Mouse (Mus musculus): ENCODE measurements around the gene Myoz2. TPM values are rescaled to one million over a fixed set of nuclear protein-coding genes. Genes with fewer than 3 reads are reported as not detected.
A peak's percentile ranks its signal among the peaks of the same experiment; 100 is the strongest.

Myoz2 gene
- polyA plus RNA-seq, 1 experiment = 0.06 TPM

DNA sequence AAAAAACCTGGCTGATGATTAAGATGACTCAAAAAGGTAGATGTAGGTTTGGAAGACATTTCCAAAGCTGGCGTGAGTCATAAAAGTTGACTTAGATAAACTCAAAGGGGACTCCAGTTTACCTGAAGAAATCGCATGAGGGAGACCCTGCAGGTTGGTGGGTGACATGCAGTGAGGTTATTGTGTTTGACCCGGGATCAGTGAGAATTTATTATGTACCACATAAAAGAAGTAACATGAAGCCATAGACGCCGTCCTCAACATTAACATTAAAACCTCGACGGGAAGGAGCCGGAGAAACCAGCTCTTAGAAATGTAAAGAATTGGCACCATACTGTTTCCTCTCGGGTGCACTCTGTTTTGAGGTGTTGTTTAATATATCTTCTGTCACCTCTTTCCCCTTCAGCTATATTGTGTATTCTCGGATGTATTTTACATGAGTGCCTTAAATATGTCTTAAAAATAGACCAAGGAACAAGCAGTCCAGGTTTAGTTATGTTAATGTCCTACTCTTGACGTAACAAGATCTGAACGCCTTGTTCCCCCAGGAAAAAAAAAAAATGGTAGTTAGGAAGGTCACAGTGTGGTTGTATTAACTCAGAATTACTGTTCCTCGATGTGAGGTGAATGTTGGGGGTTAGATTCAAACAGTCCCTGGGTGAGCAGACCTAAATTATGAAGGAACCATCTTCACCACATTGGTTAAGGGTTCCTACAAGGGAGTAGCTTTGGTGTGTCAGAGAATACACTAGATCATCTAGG lies 49.5 kb downstream of the Myoz2 start:
- H3K36me3 ChIP-seq (ENCODE audit: control insufficient read depth, insufficient read depth) = no peaks in the 10 kb centered on the region
- H3K27me3 ChIP-seq (ENCODE audit: control insufficient read depth, insufficient read depth, insufficient read length) = no peaks in the 10 kb centered on the region
- peak overlapping the region; percentile 88 for H3ac ChIP-seq (ENCODE audit: control insufficient read depth, insufficient read length, low read depth)
- TF ChIP-seq USF1 (IDR thresholded peaks at IDR 0.05; ENCODE audit: low read depth) = no peak
- no peak for TF ChIP-seq MAX (IDR thresholded peaks at IDR 0.05)
- TF ChIP-seq CTCF (IDR thresholded peaks at IDR 0.05; ENCODE audit: control insufficient read depth, insufficient read depth, insufficient read length) = no peak
- no peak for TF ChIP-seq MYOD1 (IDR thresholded peaks at IDR 0.05; ENCODE audit: control insufficient read depth, insufficient read length, low read depth)
- TF ChIP-seq FOSL1 (IDR thresholded peaks at IDR 0.05; ENCODE audit: insufficient read depth, low read length, poor library complexity, severe bottlenecking) = no peak
- TF ChIP-seq MYOG (IDR thresholded peaks at IDR 0.05; ENCODE audit: control insufficient read depth, extremely low read depth, insufficient read length) = no peak
- no peak for TF ChIP-seq CEBPB (IDR thresholded peaks at IDR 0.05; ENCODE audit: low read depth)
- H3K79me3 ChIP-seq (ENCODE audit: low read depth) = no peaks in the 10 kb centered on the region
- H3K79me2 ChIP-seq (ENCODE audit: control insufficient read depth, insufficient read depth) = peaks cover 3% of the 10 kb centered on the region
- peak overlapping the region; percentile 72 for H3K4me3 ChIP-seq (ENCODE audit: insufficient read depth, poor library complexity, severe bottlenecking)

- peak within 1 kb of the TSS; percentile 72 for H3K4me3 ChIP-seq (ENCODE audit: insufficient read depth, poor library complexity, severe bottlenecking)
- no peak for TF ChIP-seq MYOG (IDR thresholded peaks at IDR 0.05; ENCODE audit: control insufficient read depth, extremely low read depth, insufficient read length)
- peak; percentile 61 for TF ChIP-seq MAX (IDR thresholded peaks at IDR 0.05)
- TF ChIP-seq USF1 (IDR thresholded peaks at IDR 0.05; ENCODE audit: low read depth) = no peak
- H3K79me2 ChIP-seq (ENCODE audit: control insufficient read depth, insufficient read depth) = peaks cover 3% of the 10 kb centered on the region
- no peaks in the 10 kb centered on the region for H3K27me3 ChIP-seq (ENCODE audit: control insufficient read depth, insufficient read depth, insufficient read length)
- H3K79me3 ChIP-seq (ENCODE audit: low read depth) = no peaks in the 10 kb centered on the region
- no peaks in the 10 kb centered on the region for H3K36me3 ChIP-seq (ENCODE audit: control insufficient read depth, insufficient read depth)
- peak within 1 kb of the TSS; percentile 88 for H3ac ChIP-seq (ENCODE audit: control insufficient read depth, insufficient read length, low read depth)
Observed at GRCm38 (mm10) chr3:122984249-122985182, 50.3 kb downstream of the Myoz2 start, which contains the start of gene Usp53. TSS of gene Usp53 (minus strand) at chr3:122984510.

DNA sequence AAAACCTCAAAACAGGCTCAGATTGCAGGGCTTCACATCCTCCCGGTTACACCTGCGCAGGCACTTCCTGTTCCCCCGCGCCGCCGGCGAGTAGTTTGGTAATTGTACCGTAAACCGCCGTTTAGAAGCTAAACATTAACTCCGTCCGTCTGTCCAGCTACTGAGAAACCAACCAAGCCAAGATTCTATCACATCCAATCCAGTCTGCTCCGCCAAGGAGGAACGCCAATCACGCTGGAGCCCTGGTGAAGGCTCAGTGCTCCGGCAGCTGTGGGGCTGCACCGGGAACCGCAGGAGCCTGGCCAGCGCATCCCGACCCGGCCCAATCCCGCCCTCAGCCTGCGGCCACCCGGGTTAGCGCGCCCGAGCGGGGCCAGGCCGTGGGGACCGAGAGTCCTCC lies 51.0 kb downstream of the Myoz2 start:
- Histone ChIP-seq H3K36me3 (ENCODE audit: control insufficient read depth, insufficient read depth) (peaks cover 4% of the 10 kb centered on the region), H3K4me3 (ENCODE audit: insufficient read depth, poor library complexity, severe bottlenecking) (peak overlapping the region; percentile 72), H3K79me3 (ENCODE audit: low read depth) (no peaks in the 10 kb centered on the region), H3ac (ENCODE audit: control insufficient read depth, insufficient read length, low read depth) (peak overlapping the region; percentile 68), H3K79me2 (ENCODE audit: control insufficient read depth, insufficient read depth) (peaks cover 3% of the 10 kb centered on the region), H3K27me3 (ENCODE audit: control insufficient read depth, insufficient read depth, insufficient read length) (no peaks in the 10 kb centered on the region)
- TF ChIP-seq FOSL1 (IDR thresholded peaks at IDR 0.05; ENCODE audit: insufficient read depth, low read length, poor library complexity, severe bottlenecking) = no peak
- TF ChIP-seq MYOD1 (IDR thresholded peaks at IDR 0.05; ENCODE audit: control insufficient read depth, insufficient read length, low read depth) = no peak
- TF ChIP-seq USF1 (IDR thresholded peaks at IDR 0.05; ENCODE audit: low read depth) = no peak
- TF ChIP-seq MAX (IDR thresholded peaks at IDR 0.05) = no peak
- no peak for TF ChIP-seq CTCF (IDR thresholded peaks at IDR 0.05; ENCODE audit: control insufficient read depth, insufficient read depth, insufficient read length)

GRCm38 (mm10) chr3:122975964-122976363 lies 58.9 kb downstream of the Myoz2 start:
- Histone ChIP-seq H3K79me3 (ENCODE audit: low read depth) (no peaks in the 10 kb centered on the region), H3K36me3 (ENCODE audit: control insufficient read depth, insufficient read depth) (peaks cover 11% of the 10 kb centered on the region), H3ac (ENCODE audit: control insufficient read depth, insufficient read length, low read depth) (no peak overlapping the region), H3K27me3 (ENCODE audit: control insufficient read depth, insufficient read depth, insufficient read length) (no peaks in the 10 kb centered on the region), H3K79me2 (ENCODE audit: control insufficient read depth, insufficient read depth) (no peaks in the 10 kb centered on the region), H3K4me3 (ENCODE audit: insufficient read depth, poor library complexity, severe bottlenecking) (no peak overlapping the region)
- TF ChIP-seq USF1 (IDR thresholded peaks at IDR 0.05; ENCODE audit: low read depth) (no peak), MYOD1 (IDR thresholded peaks at IDR 0.05; ENCODE audit: control insufficient read depth, insufficient read length, low read depth) (no peak), CEBPB (IDR thresholded peaks at IDR 0.05; ENCODE audit: low read depth) (no peak), MYOG (IDR thresholded peaks at IDR 0.05; ENCODE audit: control insufficient read depth, extremely low read depth, insufficient read length) (no peak), CTCF (IDR thresholded peaks at IDR 0.05; ENCODE audit: control insufficient read depth, insufficient read depth, insufficient read length) (no peak), FOSL1 (IDR thresholded peaks at IDR 0.05; ENCODE audit: insufficient read depth, low read length, poor library complexity, severe bottlenecking) (no peak), MAX (IDR thresholded peaks at IDR 0.05) (no peak)

- H3K36me3 ChIP-seq (ENCODE audit: control insufficient read depth, insufficient read depth) = peaks cover 11% of the 10 kb centered on the region
- TF ChIP-seq MYOD1 (IDR thresholded peaks at IDR 0.05; ENCODE audit: control insufficient read depth, insufficient read length, low read depth) (no peak), CEBPB (IDR thresholded peaks at IDR 0.05; ENCODE audit: low read depth) (no peak), MYOG (IDR thresholded peaks at IDR 0.05; ENCODE audit: control insufficient read depth, extremely low read depth, insufficient read length) (no peak), USF1 (IDR thresholded peaks at IDR 0.05; ENCODE audit: low read depth) (no peak), CTCF (IDR thresholded peaks at IDR 0.05; ENCODE audit: control insufficient read depth, insufficient read depth, insufficient read length) (no peak), FOSL1 (IDR thresholded peaks at IDR 0.05; ENCODE audit: insufficient read depth, low read length, poor library complexity, severe bottlenecking) (no peak), MAX (IDR thresholded peaks at IDR 0.05) (no peak)
- no peaks in the 10 kb centered on the region for H3K79me2 ChIP-seq (ENCODE audit: control insufficient read depth, insufficient read depth)
- no peaks in the 10 kb centered on the region for H3K79me3 ChIP-seq (ENCODE audit: low read depth)
- no peak overlapping the region for H3ac ChIP-seq (ENCODE audit: control insufficient read depth, insufficient read length, low read depth)
- no peak overlapping the region for H3K4me3 ChIP-seq (ENCODE audit: insufficient read depth, poor library complexity, severe bottlenecking)
- no peaks in the 10 kb centered on the region for H3K27me3 ChIP-seq (ENCODE audit: control insufficient read depth, insufficient read depth, insufficient read length)
Observed at GRCm38 (mm10) chr3:122975363-122975762, 59.5 kb downstream of the Myoz2 start.
